ENCODE assay signal across 1 mouse cellular context in the genomic region with DNA sequence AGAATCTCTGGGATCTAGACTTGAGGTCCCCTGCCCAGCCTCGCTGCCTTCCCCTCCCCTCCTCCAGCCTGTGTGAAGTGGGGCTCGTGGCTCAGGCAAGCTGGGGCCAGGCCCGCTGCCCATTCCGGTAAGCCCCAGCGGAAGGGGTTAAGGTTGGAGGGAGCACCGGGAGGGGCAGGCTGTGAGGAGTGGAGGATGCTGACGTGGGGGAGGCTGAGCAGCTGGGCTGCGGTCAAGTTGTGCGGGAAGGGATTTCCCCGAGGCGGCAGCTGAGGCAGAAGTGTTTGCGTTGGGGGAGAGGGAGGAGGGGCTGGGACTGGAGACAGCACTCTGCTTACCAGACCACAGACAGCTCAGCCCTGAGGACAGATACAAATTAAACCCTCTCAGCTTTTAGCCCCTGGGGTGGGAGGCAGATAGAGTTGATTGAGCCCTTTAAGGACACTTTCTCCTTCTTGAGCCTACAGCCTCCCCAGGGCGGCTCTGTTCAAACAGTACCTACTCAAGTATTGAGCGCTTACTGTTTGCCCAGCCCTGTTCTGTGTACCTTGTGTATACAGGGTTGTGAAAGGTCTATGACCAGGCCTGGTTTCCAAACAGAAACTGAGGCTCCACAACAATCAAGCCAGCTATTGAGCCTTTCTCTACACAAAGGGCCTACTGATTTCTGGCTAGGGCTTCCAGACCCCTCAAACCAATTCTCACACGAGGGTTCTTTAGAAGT.
TF ChIP-seq lines count a peak whose summit lies in the region.

No protein-coding gene starts in this region.

TF ChIP-seq in C2C12, 6 proteins besides CTCF, POLR2A, EP300 and RAD21:
- TF ChIP-seq USF1 (IDR thresholded peaks at IDR 0.05; ENCODE audit: low read depth) (no peak), MYOG (IDR thresholded peaks at IDR 0.05; ENCODE audit: control insufficient read depth, extremely low read depth, insufficient read length) (no peak), MYOD1 (IDR thresholded peaks at IDR 0.05; ENCODE audit: control insufficient read depth, insufficient read length, low read depth) (peak; percentile 84)
